In genomic region chr11:32001181-32001910, GRCm38 (mm10) we compare ENCODE assay signal across 8 mouse cellular contexts. TPM values are rescaled to one million over a fixed set of nuclear protein-coding genes. Genes with fewer than 3 reads are reported as not detected.
A peak's percentile ranks its signal among the peaks of the same experiment; 100 is the strongest.
DNase-seq lines count a peak whose midpoint lies in the region; ATAC-seq lines count a peak whose summit lies in the region.

No protein-coding gene starts in this region.

- H3K4me3 ChIP-seq in embryonic facial prominence, embryonic 10.5 days = peak overlapping the region; percentile 51
- H3K4me3 ChIP-seq in intestine, embryonic 16.5 days (ENCODE audit: low read length) = no peak overlapping the region

- no peak overlapping the region; the same call in 1 of the 2 replicates for H3K9ac ChIP-seq in intestine, embryonic 16.5 days (ENCODE audit: low read depth, low read length)

- no peak for DNase-seq in frontal cortex, postnatal 25 days (ENCODE audit: low spot score in 2 of 2)
- DNase-seq in embryonic facial prominence, embryonic 10.5 days (ENCODE audit: low spot score) = peak; percentile 59
- DNase-seq in neural tube, embryonic 10.5 days (ENCODE audit: extremely low spot score, low spot score) = peak; percentile 62
- no peak for DNase-seq in lung, postnatal 4 days
- DNase-seq in urinary bladder, postnatal 14 days (ENCODE audit: low spot score) = no peak
- DNase-seq in frontal cortex, postnatal 14 days (ENCODE audit: low spot score in 2 of 2) = no peak

- H3K9me3 ChIP-seq in embryonic facial prominence, embryonic 10.5 days = peaks cover 1% of the 10 kb centered on the region; the same call in 1 of the 2 replicates
- H3K9me3 ChIP-seq in intestine, embryonic 16.5 days (ENCODE audit: control insufficient read depth, low read length) = no peaks in the 10 kb centered on the region

- peak overlapping the region; percentile 66 for H3K27ac ChIP-seq in embryonic facial prominence, embryonic 10.5 days (replicated peaks)
- H3K27ac ChIP-seq in intestine, embryonic 16.5 days (ENCODE audit: low read length) = 0 out of 2 replicates have a peak overlapping the region, but pooled peaks have one; percentile 2

- H3K4me2 ChIP-seq in intestine, embryonic 16.5 days (ENCODE audit: low read depth, low read length) = peak overlapping the region; percentile 14; the same call in 1 of the 2 replicates

- ATAC-seq in frontal cortex, adult (ENCODE audit: low TSS enrichment) = peak; percentile 16; the same call in 1 of the 2 replicates
- no peak for ATAC-seq in intestine, embryonic 16.5 days

- H3K27me3 ChIP-seq in embryonic facial prominence, embryonic 10.5 days (replicated peaks; ENCODE audit: low read depth, poor library complexity, severe bottlenecking) = no peaks in the 10 kb centered on the region; the same call in 1 of the 2 replicates
- peaks cover 5% of the 10 kb centered on the region; the same call in 1 of the 2 replicates for H3K27me3 ChIP-seq in intestine, embryonic 16.5 days (replicated peaks; ENCODE audit: control insufficient read depth, insufficient read depth, low read length)

- H3K36me3 ChIP-seq in embryonic facial prominence, embryonic 10.5 days (replicated peaks) = peaks cover 4% of the 10 kb centered on the region
- H3K36me3 ChIP-seq in intestine, embryonic 16.5 days (ENCODE audit: control insufficient read depth, insufficient read depth, low read length) = no peaks in the 10 kb centered on the region

- 4% methylated on average over 11 of the region's 11 CpGs for WGBS in embryonic facial prominence, embryonic 10.5 days
- 6% methylated on average over 11 of the region's 11 CpGs for WGBS in intestine, embryonic 16.5 days

- peaks cover 39% of the 10 kb centered on the region for H3K4me1 ChIP-seq in embryonic facial prominence, embryonic 10.5 days
- H3K4me1 ChIP-seq in intestine, embryonic 16.5 days (ENCODE audit: control insufficient read depth, insufficient read depth, low read length) = peaks cover 7% of the 10 kb centered on the region; the same call in 1 of the 2 replicates

RNA-seq across cellular contexts. Expression of gene Nsg2, which starts 1.1 kb away (rescaled TPM):
- 10.1 and 11.3 TPM in 2 replicates for polyA plus RNA-seq in embryonic facial prominence, embryonic 10.5 days (2016; fragmentation: Nextera tagmentation; extraction: Ambion mirVana)
- 9.3 and 9.9 TPM in 2 replicates for polyA plus RNA-seq in intestine, embryonic 16.5 days (2015; fragmentation: Nextera tagmentation; extraction: Ambion mirVana)

RNA-seq across cellular contexts. Expression of gene 4930524B15Rik, which starts 36.0 kb away (rescaled TPM):
- 0.10 and 0.14 TPM in 2 replicates for polyA plus RNA-seq in embryonic facial prominence, embryonic 10.5 days (2016; fragmentation: Nextera tagmentation; extraction: Ambion mirVana)
- polyA plus RNA-seq in intestine, embryonic 16.5 days (2015; fragmentation: Nextera tagmentation; extraction: Ambion mirVana) = not detected in 2 replicates

Comparison
In these comparisons a context has a peak if more than half of its experiments do, and no peak if none do; other contexts are left out.
1. DNase-seq: peak in embryonic facial prominence, embryonic 10.5 days (single experiment) and neural tube, embryonic 10.5 days (single experiment); none in frontal cortex, postnatal 25 days (0 of 2), lung, postnatal 4 days (0 of 2), urinary bladder, postnatal 14 days (single experiment) and frontal cortex, postnatal 14 days (0 of 2).